Mouse (Mus musculus) testis, adult 2 months (tissue): ENCODE measurements around the gene Prkd2.

ENCODE experiments used
- CTCF ChIP-seq: fragments of 200-500 bp; IDR thresholded peaks from 2 replicates; pipeline ENCODE4 v1.5.1; 2012; ENCODE audit warnings: low read depth, mild to moderate bottlenecking, inconsistent platforms, low read length, moderate library complexity; ENCODE audit not compliant: control insufficient read depth, insufficient read depth, insufficient replicate concordance
- POLR2A ChIP-seq: fragments of 200-500 bp; IDR thresholded peaks from 2 replicates; pipeline ENCODE4 v1.6.1; 2012; ENCODE audit warnings: low read depth, mild to moderate bottlenecking, inconsistent platforms, low read length, moderate library complexity; ENCODE audit not compliant: control insufficient read depth

DNA sequence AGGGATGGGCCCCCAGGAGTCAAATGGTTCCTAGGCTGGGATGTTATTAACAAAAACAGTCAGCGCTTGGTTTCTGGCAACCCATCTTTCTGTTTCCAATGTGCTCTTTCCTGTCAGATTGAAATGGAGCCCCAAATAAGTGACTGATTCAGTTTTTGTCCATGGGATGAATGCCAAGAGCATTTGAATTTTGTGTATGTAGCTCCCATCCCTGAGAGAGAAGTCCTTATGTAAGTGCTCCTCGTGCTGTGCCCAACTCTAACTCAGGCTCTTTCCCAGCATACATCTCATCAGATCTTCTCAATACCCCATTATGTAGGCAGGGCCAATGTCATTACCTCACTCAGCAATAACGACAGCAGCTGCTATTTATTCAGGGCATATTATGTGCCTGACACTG, 25.0 kb upstream of the Prkd2 start:
- no peak for TF ChIP-seq POLR2A
- no peak for TF ChIP-seq CTCF
